Mouse (Mus musculus) kidney, embryonic 15.5 days (tissue): ENCODE measurements around the gene Nup37. TPM values are rescaled to one million over a fixed set of nuclear protein-coding genes. Genes with fewer than 3 reads are reported as not detected.
A peak's percentile ranks its signal among the peaks of the same experiment; 100 is the strongest.

Experiments
- ATAC-seq: fragments of 200-750 bp; cut with Nextera tagmentation; replicated peaks from 2 replicates; pipeline ENCODE4 v1.8.0; 2017; ENCODE audit warnings: moderate TSS enrichment; ENCODE audit not compliant: low FRiP score
- H3K27ac ChIP-seq: fragments of 300-500 bp; sonication (generic); 2 replicates; pipeline ENCODE4 v1.5.1; 2015; ENCODE audit warnings: mild to moderate bottlenecking, inconsistent platforms
- H3K27me3 ChIP-seq: fragments of 300-500 bp; sonication (generic); 2 replicates; pipeline ENCODE4 v1.6.1; 2015; ENCODE audit warnings: inconsistent platforms
- H3K36me3 ChIP-seq: fragments of 300-500 bp; sonication (generic); 2 replicates; pipeline ENCODE4 v1.6.1; 2015; ENCODE audit warnings: inconsistent platforms
- H3K4me1 ChIP-seq: fragments of 300-500 bp; sonication (generic); 2 replicates; pipeline ENCODE4 v1.6.1; 2015; ENCODE audit warnings: inconsistent platforms
- H3K4me2 ChIP-seq: fragments of 300-500 bp; sonication (generic); 2 replicates; pipeline ENCODE4 v1.6.1; 2015; ENCODE audit warnings: moderate library complexity, mild to moderate bottlenecking, inconsistent platforms
- H3K4me3 ChIP-seq: fragments of 300-500 bp; sonication (generic); replicated peaks from 2 replicates; pipeline ENCODE4 v1.5.1; 2015; ENCODE audit warnings: mild to moderate bottlenecking, inconsistent platforms
- H3K9ac ChIP-seq: fragments of 300-500 bp; sonication (generic); 2 replicates; pipeline ENCODE4 v1.6.1; 2015; ENCODE audit warnings: mild to moderate bottlenecking, inconsistent platforms
- H3K9me3 ChIP-seq: fragments of 300-500 bp; sonication (generic); replicated peaks from 2 replicates; pipeline ENCODE4 v1.6.1; 2016; ENCODE audit warnings: inconsistent platforms
- WGBS: fragments of 180-500 bp; shearing (Covaris S2); methylation state at CpG from one replicate; pipeline ENCODE4 v1.1.7; 2015; ENCODE audit warnings: mixed read lengths; 5-methylcytosine and 5-hydroxymethylcytosine counted together
- polyA plus RNA-seq: library from polyadenylated mRNA; unstranded; fragments of >200 nt; fragmentation: Nextera tagmentation; extraction: Ambion mirVana; gene quantifications from 2 replicates; pipeline ENCODE4 v1.2.1, GENCODE M21; 2015

Nup37 gene
- 81.3 and 82.0 TPM in 2 replicates for polyA plus RNA-seq

- H3K4me3 ChIP-seq = peak within 1 kb of the TSS; percentile 92
- peaks cover 22% of the 10 kb centered on the region for H3K4me1 ChIP-seq
- H3K36me3 ChIP-seq = peaks cover 36% of the 10 kb centered on the region
- H3K4me2 ChIP-seq = peak within 1 kb of the TSS; percentile 87
- 0 out of 2 replicates have a peak within 1 kb of the TSS, but pooled peaks have one; percentile 48 for H3K27ac ChIP-seq
- under 1% methylated on average over 53 of the region's 53 CpGs for WGBS
- no peaks in the 10 kb centered on the region for H3K27me3 ChIP-seq
- peak within 1 kb of the TSS; percentile 75 for H3K9ac ChIP-seq
- no peaks in the 10 kb centered on the region for H3K9me3 ChIP-seq
- peak; percentile 98 for ATAC-seq
These were observed at the start of gene Nup37, which contains the start of gene Parpbp for GRCm38 (mm10) chr10:88146707-88147477. Gene Nup37 (plus strand): TSS chr10:88146992. Gene Parpbp (minus strand): TSS chr10:88146941.

- Histone ChIP-seq H3K9me3 (no peaks in the 10 kb centered on the region), H3K4me3 (no peak overlapping the region), H3K9ac (no peak overlapping the region), H3K27ac (no peak overlapping the region), H3K36me3 (peaks cover 11% of the 10 kb centered on the region; the same call in 1 of the 2 replicates), H3K27me3 (no peaks in the 10 kb centered on the region), H3K4me2 (no peak overlapping the region), H3K4me1 (no peaks in the 10 kb centered on the region)
- 84% methylated on average over 2 of the region's 2 CpGs for WGBS
- ATAC-seq = no peak
These were observed 40.6 kb upstream of the Nup37 start for GRCm38 (mm10) chr10:88106169-88106568.

- no peaks in the 10 kb centered on the region for H3K9me3 ChIP-seq
- H3K4me1 ChIP-seq = no peaks in the 10 kb centered on the region
- H3K27ac ChIP-seq = no peak overlapping the region
- H3K4me3 ChIP-seq = no peak overlapping the region
- H3K36me3 ChIP-seq = peaks cover 25% of the 10 kb centered on the region
- WGBS = 91% methylated on average over 2 of the region's 2 CpGs
- no peak overlapping the region for H3K9ac ChIP-seq
- H3K27me3 ChIP-seq = no peaks in the 10 kb centered on the region
- ATAC-seq = no peak
- no peak overlapping the region for H3K4me2 ChIP-seq
These were observed 33.5 kb upstream of the Nup37 start for GRCm38 (mm10) chr10:88113290-88113689.

GRCm38 (mm10) chr10:88119721-88120120 is 27.1 kb upstream of the Nup37 start:
- no peak overlapping the region for H3K4me3 ChIP-seq
- no peaks in the 10 kb centered on the region for H3K4me1 ChIP-seq
- H3K9ac ChIP-seq = no peak overlapping the region
- no peaks in the 10 kb centered on the region for H3K9me3 ChIP-seq
- no peaks in the 10 kb centered on the region for H3K27me3 ChIP-seq
- peaks cover 13% of the 10 kb centered on the region; the same call in 1 of the 2 replicates for H3K36me3 ChIP-seq
- ATAC-seq = no peak
- no peak overlapping the region for H3K27ac ChIP-seq
- no peak overlapping the region for H3K4me2 ChIP-seq

- Histone ChIP-seq H3K4me2 (no peak overlapping the region), H3K27me3 (no peaks in the 10 kb centered on the region), H3K4me1 (no peaks in the 10 kb centered on the region), H3K4me3 (no peak overlapping the region), H3K36me3 (peaks cover 19% of the 10 kb centered on the region; the same call in 1 of the 2 replicates), H3K27ac (no peak overlapping the region), H3K9me3 (no peaks in the 10 kb centered on the region), H3K9ac (no peak overlapping the region)
- no peak for ATAC-seq
- 97% methylated on average over 16 of the region's 16 CpGs for WGBS
These were observed 11.2 kb upstream of the Nup37 start for GRCm38 (mm10) chr10:88135630-88136029.

GRCm38 (mm10) chr10:88146187-88146586 is 605 bp upstream of the Nup37 start:
- H3K4me3 ChIP-seq = peak overlapping the region; percentile 92
- H3K9ac ChIP-seq = peak overlapping the region; percentile 75
- peaks cover 22% of the 10 kb centered on the region for H3K4me1 ChIP-seq
- WGBS = 22% methylated on average over 7 of the region's 7 CpGs
- no peak for ATAC-seq
- H3K27me3 ChIP-seq = no peaks in the 10 kb centered on the region
- H3K36me3 ChIP-seq = peaks cover 32% of the 10 kb centered on the region
- H3K4me2 ChIP-seq = peak overlapping the region; percentile 87
- H3K9me3 ChIP-seq = no peaks in the 10 kb centered on the region
- no peak overlapping the region for H3K27ac ChIP-seq

DNA sequence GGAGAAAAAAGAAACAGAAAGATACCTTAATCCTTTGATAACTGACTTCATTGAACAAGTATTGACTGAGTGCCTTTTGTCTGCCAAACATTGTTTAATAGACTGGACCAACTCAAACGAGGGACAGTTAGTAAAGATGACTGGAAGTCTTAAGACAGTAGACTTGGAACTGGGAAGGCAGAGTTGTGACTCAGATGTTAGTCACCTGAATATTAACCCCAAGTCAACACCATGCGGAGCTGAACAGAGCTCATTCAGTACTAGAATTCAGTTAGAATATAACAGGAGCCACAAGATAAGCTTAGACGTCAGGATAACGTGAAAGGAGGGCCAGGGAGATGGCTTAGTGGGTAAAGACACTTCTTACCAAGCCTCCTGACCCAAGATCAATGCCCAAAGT is 3.6 kb downstream of the Nup37 start:
- H3K36me3 ChIP-seq = peaks cover 56% of the 10 kb centered on the region
- H3K9ac ChIP-seq = no peak overlapping the region
- WGBS = 90% methylated on average over 4 of the region's 4 CpGs
- peaks cover 16% of the 10 kb centered on the region for H3K4me1 ChIP-seq
- no peak overlapping the region for H3K4me2 ChIP-seq
- H3K27me3 ChIP-seq = no peaks in the 10 kb centered on the region
- no peak overlapping the region for H3K4me3 ChIP-seq
- no peak overlapping the region for H3K27ac ChIP-seq
- no peaks in the 10 kb centered on the region for H3K9me3 ChIP-seq
- ATAC-seq = no peak

DNA sequence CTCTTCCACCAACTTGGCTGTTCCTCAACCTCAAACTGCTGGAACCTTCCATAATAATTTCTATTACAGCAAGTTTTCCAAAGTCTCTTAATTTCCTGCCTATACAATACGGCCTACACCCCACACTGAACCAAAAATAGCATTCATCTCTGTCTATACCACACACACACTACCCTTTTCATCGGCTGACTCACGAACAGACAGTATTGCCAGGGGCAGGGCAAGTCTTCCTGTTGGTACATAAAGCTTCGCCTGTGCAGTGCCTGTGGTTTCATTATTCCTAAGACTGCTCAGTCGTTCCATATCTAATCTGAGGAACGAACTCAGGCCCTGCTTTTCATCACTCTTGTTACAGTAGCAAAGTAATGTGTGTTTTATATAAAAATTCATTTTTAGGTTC is 4.9 kb downstream of the Nup37 start:
- Histone ChIP-seq H3K9me3 (no peaks in the 10 kb centered on the region), H3K27me3 (no peaks in the 10 kb centered on the region), H3K9ac (no peak overlapping the region), H3K27ac (no peak overlapping the region), H3K4me3 (no peak overlapping the region), H3K4me2 (no peak overlapping the region), H3K4me1 (peaks cover 6% of the 10 kb centered on the region; the same call in 1 of the 2 replicates), H3K36me3 (peaks cover 59% of the 10 kb centered on the region)
- ATAC-seq = no peak
- WGBS = 93% methylated on average over 6 of the region's 6 CpGs

DNA sequence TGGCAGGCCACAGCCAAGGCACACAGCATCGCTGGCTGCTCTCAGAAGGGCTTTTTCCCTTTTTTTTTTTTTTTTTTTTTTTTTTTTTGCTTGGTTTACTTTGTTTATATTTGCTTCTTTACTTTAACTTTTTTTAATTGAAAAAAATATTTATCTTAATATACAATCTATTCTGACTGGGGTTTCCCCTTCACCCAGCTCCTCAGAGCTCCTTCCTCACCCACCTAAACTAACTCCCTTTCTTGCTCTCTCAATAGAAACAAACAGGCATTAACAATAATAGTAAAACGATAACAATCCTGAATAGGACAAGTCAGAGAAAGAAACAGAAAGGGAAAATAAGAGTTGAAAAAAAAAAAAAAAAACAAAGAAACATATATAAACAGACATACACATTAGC is 15.3 kb downstream of the Nup37 start:
- Histone ChIP-seq H3K36me3 (peaks cover 57% of the 10 kb centered on the region), H3K4me2 (no peak overlapping the region), H3K9ac (no peak overlapping the region), H3K4me1 (no peaks in the 10 kb centered on the region), H3K27ac (no peak overlapping the region), H3K27me3 (no peaks in the 10 kb centered on the region), H3K4me3 (no peak overlapping the region), H3K9me3 (no peaks in the 10 kb centered on the region)
- 96% methylated on average over 2 of the region's 2 CpGs for WGBS
- no peak for ATAC-seq

GRCm38 (mm10) chr10:88162676-88163075 is 15.9 kb downstream of the Nup37 start:
- Histone ChIP-seq H3K4me1 (no peaks in the 10 kb centered on the region), H3K9me3 (no peaks in the 10 kb centered on the region), H3K4me2 (no peak overlapping the region), H3K4me3 (no peak overlapping the region), H3K36me3 (peaks cover 54% of the 10 kb centered on the region), H3K27ac (no peak overlapping the region), H3K27me3 (no peaks in the 10 kb centered on the region), H3K9ac (no peak overlapping the region)
- 98% methylated on average over 5 of the region's 5 CpGs for WGBS
- ATAC-seq = no peak

- Histone ChIP-seq H3K27me3 (no peaks in the 10 kb centered on the region), H3K4me3 (no peak overlapping the region), H3K36me3 (peaks cover 34% of the 10 kb centered on the region), H3K4me2 (no peak overlapping the region), H3K4me1 (no peaks in the 10 kb centered on the region), H3K27ac (no peak overlapping the region), H3K9ac (no peak overlapping the region), H3K9me3 (no peaks in the 10 kb centered on the region)
- no peak for ATAC-seq
- WGBS = 96% methylated on average over 3 of the region's 3 CpGs
These were observed 19.4 kb downstream of the Nup37 start for GRCm38 (mm10) chr10:88166158-88166557.

DNA sequence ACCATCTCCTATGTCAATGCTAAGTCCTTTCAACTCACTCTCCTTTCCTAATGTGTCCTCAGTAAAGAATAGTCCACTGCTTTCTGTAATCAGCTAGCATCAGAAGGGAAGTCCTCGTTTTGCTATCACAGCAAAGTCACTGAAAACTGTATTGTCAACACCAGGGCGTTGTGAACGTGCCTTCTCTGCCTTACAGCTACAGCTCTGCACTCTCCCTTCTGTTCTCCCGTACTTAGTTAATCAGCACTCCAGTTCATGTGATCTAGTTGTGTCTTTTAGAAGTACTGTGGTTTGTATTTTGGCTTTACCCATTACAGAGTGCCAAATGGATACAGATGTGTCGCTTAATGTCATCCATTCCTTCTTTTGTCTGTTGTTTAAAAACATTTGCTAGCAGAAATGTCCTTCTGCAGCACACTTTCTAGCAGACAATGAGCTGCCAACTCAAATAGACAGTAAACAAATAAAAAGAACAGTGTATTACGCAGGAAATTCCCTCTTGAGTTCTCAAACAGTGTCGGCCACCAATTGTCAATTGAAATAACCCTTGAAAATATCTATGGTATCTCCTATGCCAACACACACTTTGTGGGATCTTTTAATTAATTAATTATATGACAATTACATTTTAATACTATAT is 20.8 kb downstream of the Nup37 start:
- Histone ChIP-seq H3K27ac (no peak overlapping the region), H3K36me3 (peaks cover 34% of the 10 kb centered on the region), H3K4me1 (no peaks in the 10 kb centered on the region), H3K9ac (no peak overlapping the region), H3K9me3 (no peaks in the 10 kb centered on the region), H3K4me2 (no peak overlapping the region), H3K27me3 (no peaks in the 10 kb centered on the region), H3K4me3 (no peak overlapping the region)
- 87% methylated on average over 7 of the region's 7 CpGs for WGBS
- ATAC-seq = no peak
